Mouse (Mus musculus) frontal cortex, adult 2 months (tissue): ENCODE data around the gene Nxf1. TPM values are rescaled to one million over a fixed set of nuclear protein-coding genes. Genes with fewer than 3 reads are reported as not detected.
A peak's percentile ranks its signal among the peaks of the same experiment; 100 is the strongest.

Source experiments
- DNase-seq, 2 experiments: peaks; one replicate each; pipeline ENCODE4 v3.0.0; 2022; ENCODE audit warnings: low spot score in 1 of 2; ENCODE audit errors: extremely low spot score in 1 of 2
- polyA plus RNA-seq: library from polyadenylated mRNA; depleted of rRNA; stranded (reverse); fragments of >200 nt; gene quantifications from 2 replicates; pipeline ENCODE4 v1.2.3, GENCODE M21; 2012; rRNA removed

Gene Nxf1
- polyA plus RNA-seq, 1 experiment, result 128 TPM

GRCm38 (mm10) chr19:8815812-8816211, 58.9 kb downstream of the Nxf1 start:
- DNase-seq, result no peak

GRCm38 (mm10) chr19:8817001-8817400, 60.1 kb downstream of the Nxf1 start:
- no peak for DNase-seq

GRCm38 (mm10) chr19:8818301-8818798, 61.5 kb downstream of the Nxf1 start:
- DNase-seq, result no peak

- DNase-seq, result peak; percentile 98 to 99
Measured at GRCm38 (mm10) chr19:8818801-8819595, 62.1 kb downstream of the Nxf1 start, which contains the start of gene Ttc9c. Gene Ttc9c, minus strand, starts transcription at chr19:8819333.

- DNase-seq, result peak; percentile 97 to 99
Measured at GRCm38 (mm10) chr19:8819596-8820423, 62.9 kb downstream of the Nxf1 start, which contains the start of gene Hnrnpul2. Gene Hnrnpul2, plus strand, starts transcription at chr19:8820010.

Other genes starting within 250 kb of the Nxf1 start
- gene Slc22a8, start 165.8 kb upstream of the Nxf1 start, polyA plus RNA-seq, result 24.4 and 33.8 TPM in 2 replicates
- gene Slc22a6, start 139.0 kb upstream of the Nxf1 start, polyA plus RNA-seq, result 5.6 and 9.2 TPM in 2 replicates
- gene Chrm1, start 93.3 kb upstream of the Nxf1 start, polyA plus RNA-seq, result 78.1 and 81.1 TPM in 2 replicates
- gene Slc3a2, start 33.7 kb upstream of the Nxf1 start, polyA plus RNA-seq, result 183 and 188 TPM in 2 replicates
- 48.9 and 49.2 TPM in 2 replicates for gene Wdr74, start 21.2 kb upstream of the Nxf1 start, polyA plus RNA-seq
- 0.34 and 0.92 TPM in 2 replicates for gene 1700092M07Rik, start 16.4 kb upstream of the Nxf1 start, polyA plus RNA-seq
- 111 and 130 TPM in 2 replicates for gene Stx5a, start 15.7 kb upstream of the Nxf1 start, polyA plus RNA-seq
- gene Tmem223, start 13.9 kb downstream of the Nxf1 start, polyA plus RNA-seq, result 124 and 140 TPM in 2 replicates
- 16.9 and 18.1 TPM in 2 replicates for gene Tmem179b, start 17.4 kb downstream of the Nxf1 start, polyA plus RNA-seq
- 15.8 and 17.4 TPM in 2 replicates for gene Taf6l, start 29.3 kb downstream of the Nxf1 start, polyA plus RNA-seq
- 159 and 171 TPM in 2 replicates for gene Polr2g, start 41.5 kb downstream of the Nxf1 start, polyA plus RNA-seq
- 3.8 and 4.6 TPM in 2 replicates for gene Zbtb3, start 45.5 kb downstream of the Nxf1 start, polyA plus RNA-seq
- 27.2 and 30.9 TPM in 2 replicates for gene Ttc9c, start 62.3 kb downstream of the Nxf1 start, polyA plus RNA-seq
- gene Hnrnpul2, start 62.9 kb downstream of the Nxf1 start, polyA plus RNA-seq, result 92.6 and 96.8 TPM in 2 replicates
- not detected in 2 replicates for gene AC129217.1, start 72.7 kb downstream of the Nxf1 start, polyA plus RNA-seq
- gene Bscl2, start 80.4 kb downstream of the Nxf1 start, polyA plus RNA-seq, result 122 and 130 TPM in 2 replicates
- gene Gng3, start 82.1 kb downstream of the Nxf1 start, polyA plus RNA-seq, result 248 and 262 TPM in 2 replicates
- gene Lrrn4cl, start 93.7 kb downstream of the Nxf1 start, polyA plus RNA-seq, result 0.96 and 1.2 TPM in 2 replicates
- 129 and 137 TPM in 2 replicates for gene Ubxn1, start 114.4 kb downstream of the Nxf1 start, polyA plus RNA-seq
- gene Uqcc3, start 123.8 kb downstream of the Nxf1 start, polyA plus RNA-seq, result 67.7 and 70.4 TPM in 2 replicates
- gene Lbhd1, start 126.7 kb downstream of the Nxf1 start, polyA plus RNA-seq, result 3.7 and 4.0 TPM in 2 replicates
- not detected in 2 replicates for gene Gm49403, start 126.9 kb downstream of the Nxf1 start, polyA plus RNA-seq
- 36.6 and 41.3 TPM in 2 replicates for gene 1810009A15Rik, start 131.8 kb downstream of the Nxf1 start, polyA plus RNA-seq
- not detected in 2 replicates for gene Gm49416, start 131.9 kb downstream of the Nxf1 start, polyA plus RNA-seq
- 14.8 and 15.8 TPM in 2 replicates for gene Ints5, start 135.9 kb downstream of the Nxf1 start, polyA plus RNA-seq
- 87.7 and 95.2 TPM in 2 replicates for gene Ganab, start 141.0 kb downstream of the Nxf1 start, polyA plus RNA-seq
- gene B3gat3, start 163.3 kb downstream of the Nxf1 start, polyA plus RNA-seq, result 190 and 210 TPM in 2 replicates
- 8.3 and 9.6 TPM in 2 replicates for gene Rom1, start 172.3 kb downstream of the Nxf1 start, polyA plus RNA-seq
- gene Eml3, start 172.5 kb downstream of the Nxf1 start, polyA plus RNA-seq, result 13.9 and 14.1 TPM in 2 replicates
- gene Mta2, start 184.8 kb downstream of the Nxf1 start, polyA plus RNA-seq, result 27.6 and 31.0 TPM in 2 replicates
- 19.6 and 20.5 TPM in 2 replicates for gene Tut1, start 196.8 kb downstream of the Nxf1 start, polyA plus RNA-seq
- gene Eef1g, start 210.0 kb downstream of the Nxf1 start, polyA plus RNA-seq, result 257 and 281 TPM in 2 replicates
- 6.8 and 7.5 TPM in 2 replicates for gene Ahnak, start 232.2 kb downstream of the Nxf1 start, polyA plus RNA-seq